Mouse (Mus musculus): Measurements from ENCODE around the gene Tcf3.
A peak's percentile ranks its signal among the peaks of the same experiment; 100 is the strongest.

Tcf3 gene

DNA sequence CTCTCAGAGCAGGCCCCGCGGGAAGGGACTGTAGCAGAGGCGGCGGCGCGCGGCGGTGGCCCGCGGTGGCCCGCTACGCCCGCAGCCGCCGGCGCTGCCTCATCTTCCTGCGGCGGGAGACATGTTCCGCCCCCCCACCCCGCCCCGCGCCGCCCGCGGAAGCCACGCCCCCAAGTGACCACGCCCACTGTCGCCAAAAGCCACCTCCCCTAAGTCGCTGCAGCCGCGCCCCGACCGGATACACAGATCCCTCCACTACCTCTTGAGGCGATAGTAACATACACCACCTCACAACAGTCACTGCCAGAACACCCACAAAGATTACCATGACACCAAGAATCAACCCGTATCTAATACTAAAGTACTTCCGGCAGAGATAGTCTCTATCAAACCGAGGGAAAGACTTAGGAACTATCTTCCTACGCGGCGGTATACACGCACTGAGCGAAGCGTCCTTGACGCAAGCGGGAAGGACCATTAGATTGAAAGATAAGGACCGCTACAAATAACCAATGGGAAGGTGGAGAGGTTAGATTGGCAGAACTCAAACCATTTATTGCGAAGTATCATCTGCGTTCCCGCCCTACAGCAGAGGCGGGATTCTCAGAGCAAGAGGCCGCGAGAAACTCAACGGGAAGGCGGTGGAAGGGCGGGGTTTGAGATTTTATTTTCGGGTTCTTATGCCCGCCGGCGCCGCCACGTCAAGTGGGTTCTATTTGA is at the start of gene Tcf3:
Tcf3 (minus strand) TSS at position 135 of the 720 bp plus-strand sequence.
- peak; percentile 98 for DNase-seq

DNA sequence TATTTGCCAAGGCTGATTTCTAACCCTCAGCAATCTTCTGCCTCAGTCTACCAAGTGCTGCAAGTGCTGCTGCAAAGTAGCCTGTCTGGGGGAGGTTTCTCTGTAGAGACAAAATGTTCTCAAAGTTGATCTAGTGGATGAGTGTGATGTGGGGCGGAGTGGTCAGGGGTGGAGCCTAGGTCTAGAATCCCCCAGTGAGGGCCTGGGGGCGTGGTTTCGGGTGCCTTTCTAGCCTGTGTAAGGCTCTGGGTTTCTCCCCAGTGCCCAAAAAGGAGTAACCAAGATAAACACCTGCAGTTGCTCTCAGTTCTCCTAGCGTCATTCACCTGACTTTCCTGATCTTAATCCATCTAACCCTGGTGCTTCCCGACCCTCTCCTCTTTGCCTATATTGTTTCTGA is 47.6 kb upstream of the Tcf3 start:
- no peak for DNase-seq

DNA sequence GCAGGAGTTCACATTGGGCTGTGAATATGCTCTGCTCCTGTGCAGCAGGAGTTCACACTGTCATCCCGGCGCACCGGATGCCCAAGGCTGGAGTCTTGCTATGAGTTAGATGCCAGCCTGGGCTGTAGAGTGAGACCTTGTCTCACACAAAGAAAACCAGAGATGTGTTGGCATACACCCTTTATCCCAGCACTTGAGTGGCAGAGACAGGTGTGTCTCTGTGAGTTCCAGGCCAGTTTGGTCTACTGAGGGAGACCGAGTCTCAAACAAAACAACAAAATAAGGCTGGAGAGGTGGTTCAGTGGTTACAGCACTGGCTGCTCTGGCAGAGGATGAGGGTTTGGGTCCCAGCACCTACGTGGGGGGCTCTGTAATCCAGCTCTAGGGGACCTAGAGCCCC is 45.1 kb upstream of the Tcf3 start:
- no peak for DNase-seq

DNA sequence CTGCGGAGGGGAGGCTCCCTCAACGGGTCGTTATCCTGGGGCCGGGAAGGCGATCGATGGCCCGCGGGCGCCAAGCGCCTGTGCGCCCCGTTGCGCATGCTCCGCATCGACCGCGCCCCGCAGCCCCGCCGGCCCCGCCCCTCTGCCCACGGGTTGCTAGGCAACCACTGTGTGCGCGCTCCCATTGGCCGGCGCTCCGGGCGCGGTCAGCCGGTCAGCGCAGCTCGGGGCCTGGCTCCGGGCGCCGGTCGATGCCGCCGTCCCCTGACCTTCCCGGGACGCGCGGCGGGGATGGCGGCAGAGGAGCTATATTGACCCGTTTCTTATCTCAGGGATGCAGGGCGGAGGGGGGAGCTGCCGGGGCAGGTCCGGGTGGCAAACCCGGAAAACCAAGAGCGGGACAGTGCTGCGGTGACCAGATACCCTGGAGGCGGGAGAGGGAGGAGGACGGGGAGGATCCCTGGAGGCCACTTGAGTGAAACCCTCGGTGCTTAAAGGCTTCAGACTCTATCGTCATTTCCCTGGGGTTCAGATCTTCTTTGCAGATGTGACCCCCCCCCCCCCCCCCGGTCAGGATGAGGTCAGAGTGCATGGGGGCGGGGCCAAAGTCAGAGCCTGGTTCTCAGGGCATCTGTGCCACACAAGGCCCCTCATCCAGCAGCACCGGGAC is 42.0 kb upstream of the Tcf3 start:
- DNase-seq, result peak; percentile 80 to 87

DNA sequence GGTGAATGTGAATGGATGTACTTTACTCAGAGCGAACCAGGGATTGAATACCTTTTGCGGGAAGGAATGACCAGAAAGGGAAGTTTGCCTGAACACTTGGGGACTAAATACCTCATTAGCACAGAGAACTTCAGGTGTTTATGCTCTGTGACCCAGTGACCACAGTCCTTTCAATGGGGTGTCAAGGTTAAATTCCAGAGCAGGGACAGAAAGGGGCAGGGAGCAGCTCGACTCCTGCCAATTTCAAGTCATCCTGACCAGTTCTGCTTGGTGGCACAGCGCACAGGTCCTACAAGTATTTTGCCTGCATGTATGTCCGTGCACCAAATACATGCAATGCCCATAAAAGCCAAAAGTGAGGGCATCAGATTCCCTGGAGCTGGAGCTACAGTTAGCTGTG is 31.6 kb upstream of the Tcf3 start:
- no peak for DNase-seq

DNA sequence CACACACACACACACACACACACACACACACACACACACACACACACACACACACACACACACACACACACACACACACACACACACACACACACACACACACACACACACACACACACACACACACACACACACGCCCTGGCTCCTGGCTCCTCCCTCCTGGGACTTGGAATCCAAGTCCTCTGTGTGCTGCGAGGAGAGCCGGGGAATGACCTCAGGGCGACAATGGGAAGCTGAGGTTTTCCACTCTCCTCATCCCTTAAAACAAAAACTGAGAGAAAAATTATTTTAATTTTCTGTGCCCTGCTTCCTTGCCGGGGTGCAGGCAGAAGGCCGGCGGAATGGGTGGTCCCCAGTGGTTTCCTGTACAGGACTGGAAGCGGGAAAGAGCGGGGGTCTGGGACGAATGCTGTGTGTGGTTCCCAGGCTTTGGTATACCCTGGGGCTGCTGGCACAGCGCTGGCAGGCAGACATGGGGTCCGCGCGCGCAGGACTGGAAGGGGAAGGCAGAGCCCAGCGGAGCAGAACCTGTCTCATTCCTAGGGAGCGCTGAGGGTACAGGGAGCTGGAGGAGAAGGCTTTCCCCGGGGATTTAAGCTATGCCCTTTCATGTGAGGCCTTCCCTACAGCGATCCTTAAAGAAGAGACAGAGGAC is 31.1 kb upstream of the Tcf3 start:
- DNase-seq, result peak in 1 of 2 experiments; percentile 20

DNA sequence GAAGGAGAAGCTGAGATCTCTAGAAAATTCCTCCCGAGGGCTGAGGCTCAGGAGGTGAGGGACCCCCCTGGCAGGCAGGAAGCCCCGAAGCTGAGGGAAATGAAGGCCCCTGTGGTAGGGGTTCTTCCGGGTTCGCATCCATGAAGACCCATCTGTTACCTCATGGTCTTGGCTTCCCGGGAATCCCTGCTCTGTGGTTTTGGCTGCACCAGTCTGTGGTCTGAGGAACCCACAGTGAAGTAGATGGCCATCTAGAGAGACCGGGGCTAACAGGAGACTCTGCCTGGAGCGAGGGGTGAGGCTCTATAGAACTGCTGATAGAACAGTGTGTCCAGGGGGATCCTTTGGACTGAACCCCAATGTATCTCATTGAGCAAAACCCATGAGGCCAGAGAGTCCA is 27.9 kb upstream of the Tcf3 start:
- no peak for DNase-seq

DNA sequence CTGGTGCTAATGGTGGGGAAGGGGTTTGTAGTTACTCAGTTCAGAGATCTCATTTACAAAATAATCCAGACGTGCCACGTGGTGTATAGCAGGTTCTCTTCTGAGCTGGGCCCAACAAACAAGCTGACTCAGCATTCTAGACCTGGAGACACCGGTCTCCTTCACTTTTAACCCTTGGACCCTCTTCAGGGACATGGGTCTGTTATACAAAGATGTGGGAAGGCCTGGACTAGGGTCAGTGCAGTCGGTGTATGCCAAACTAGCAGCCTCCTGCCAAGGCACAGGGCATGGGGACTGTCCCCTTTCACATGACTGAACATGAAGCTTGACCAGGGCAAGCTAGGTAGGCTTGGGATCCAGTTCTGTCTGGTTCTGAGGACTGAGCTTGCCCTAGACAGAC is 26.9 kb upstream of the Tcf3 start:
- DNase-seq, result no peak

DNA sequence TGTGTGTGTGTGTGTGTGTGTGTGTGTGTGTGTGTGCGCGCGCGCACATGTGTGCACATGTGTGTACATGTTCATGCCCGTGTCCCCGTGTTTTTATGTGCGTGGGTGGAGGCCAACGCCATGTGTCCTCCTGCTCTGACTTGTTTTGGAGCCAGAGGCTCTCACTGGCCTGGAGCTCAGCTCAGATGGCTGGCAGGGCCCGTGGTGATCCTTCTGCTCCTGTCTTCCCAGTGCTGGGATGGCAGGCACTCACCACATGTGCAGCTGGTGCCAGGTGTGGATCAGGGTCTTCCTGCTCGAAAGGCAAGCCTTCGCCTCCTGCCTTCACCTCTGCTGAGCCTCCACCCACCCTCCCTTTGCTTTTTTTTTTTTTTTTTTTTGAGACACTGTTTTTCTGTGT is 26.2 kb upstream of the Tcf3 start:
- DNase-seq, result no peak

DNA sequence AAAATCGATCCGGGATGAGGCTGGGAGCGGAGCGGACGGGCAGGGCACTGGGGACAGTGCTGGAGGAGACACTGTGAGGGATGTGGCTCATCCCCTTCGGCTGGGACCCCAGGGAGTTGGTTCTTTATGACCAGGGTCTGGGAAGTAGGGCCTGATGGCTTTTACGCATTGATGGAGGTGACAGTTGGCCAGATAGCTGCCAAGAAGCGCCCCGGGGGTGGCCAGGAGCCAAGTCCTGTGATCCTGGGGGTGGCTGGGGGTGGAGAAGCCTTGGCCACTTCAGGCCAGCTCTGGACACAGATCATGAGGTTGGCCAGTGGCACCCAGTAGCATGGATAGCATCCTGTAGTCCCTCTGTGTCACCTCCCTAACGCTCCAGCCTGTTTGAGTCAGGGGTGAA is 25.8 kb upstream of the Tcf3 start:
- no peak for DNase-seq

DNA sequence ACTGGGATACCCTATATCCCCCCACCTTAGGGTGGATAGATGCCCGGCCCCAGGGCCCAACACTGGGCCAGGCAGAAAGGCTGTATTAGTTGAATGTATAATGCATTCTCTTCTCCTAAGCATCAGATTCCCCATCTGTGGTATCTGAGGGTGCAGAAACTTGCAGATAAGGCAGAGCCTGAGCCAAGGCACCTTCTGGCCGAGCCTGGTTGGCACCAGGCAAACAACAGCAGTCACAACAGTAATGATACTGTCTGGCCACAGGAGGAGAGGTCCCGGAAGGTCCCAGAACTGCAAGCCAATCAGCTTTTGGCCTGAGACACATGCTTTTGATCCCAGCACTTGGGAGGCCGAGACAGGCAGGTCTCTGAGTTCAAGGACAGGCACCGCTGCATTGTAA is 22.2 kb upstream of the Tcf3 start:
- DNase-seq, result no peak

DNA sequence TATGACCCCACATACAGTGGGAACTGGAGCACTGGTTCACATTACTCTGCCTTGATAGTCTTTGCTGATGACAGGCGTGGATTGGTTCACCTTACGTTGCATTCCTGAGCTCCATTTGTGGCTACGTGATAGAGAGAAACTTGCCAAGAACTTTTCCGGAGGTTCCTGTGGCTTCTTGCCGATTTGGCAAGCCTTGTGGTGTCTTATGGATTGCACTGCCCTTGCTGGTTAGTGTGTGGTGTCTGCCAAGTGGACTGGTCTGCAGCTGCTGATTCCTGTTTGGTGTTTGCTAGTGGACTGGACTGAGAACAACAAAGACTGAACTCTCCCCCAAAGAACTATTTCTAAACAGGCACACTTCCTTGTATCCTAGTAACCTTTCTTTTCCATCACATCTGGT is 21.3 kb upstream of the Tcf3 start:
- DNase-seq, result no peak

DNA sequence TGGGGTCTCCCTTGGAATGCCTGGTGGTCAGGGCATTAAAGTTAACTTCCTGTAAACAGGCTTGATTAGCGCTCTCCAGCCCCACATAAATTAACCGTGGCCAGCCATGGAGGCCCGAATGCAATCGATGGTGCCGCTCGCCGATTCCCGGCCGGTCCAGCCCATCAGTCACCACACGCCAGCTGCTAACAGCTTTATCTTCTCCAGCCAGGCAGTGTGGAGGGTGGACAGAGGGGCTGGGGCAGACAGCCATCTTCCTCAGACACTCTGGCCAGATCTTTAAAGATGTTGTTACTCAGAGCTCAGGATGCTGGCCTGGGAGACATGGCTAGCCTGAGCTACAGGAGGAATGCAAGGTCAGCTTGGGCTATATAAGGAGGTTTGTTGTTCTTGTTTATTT is 20.2 kb upstream of the Tcf3 start:
- DNase-seq, result no peak

DNA sequence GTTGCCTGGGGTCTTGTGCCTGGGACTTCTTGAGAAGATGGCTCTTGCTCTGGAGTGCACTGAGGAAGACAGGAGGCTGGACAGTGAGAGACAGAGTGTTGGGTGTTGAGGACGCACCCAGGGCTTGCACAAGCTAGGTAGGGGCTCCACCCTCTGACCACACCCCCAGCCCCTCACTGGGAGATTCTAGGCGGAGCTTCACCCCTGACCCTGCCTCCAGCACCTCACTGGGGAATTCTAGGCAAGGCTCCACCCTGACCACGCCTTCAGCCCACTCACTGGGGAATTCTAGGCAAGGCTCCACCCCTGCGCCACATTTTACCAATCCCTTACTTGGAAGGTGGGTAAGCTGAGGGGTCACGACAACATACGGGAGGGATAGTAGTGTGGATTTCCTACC is 17.2 kb upstream of the Tcf3 start:
- no peak for DNase-seq

DNA sequence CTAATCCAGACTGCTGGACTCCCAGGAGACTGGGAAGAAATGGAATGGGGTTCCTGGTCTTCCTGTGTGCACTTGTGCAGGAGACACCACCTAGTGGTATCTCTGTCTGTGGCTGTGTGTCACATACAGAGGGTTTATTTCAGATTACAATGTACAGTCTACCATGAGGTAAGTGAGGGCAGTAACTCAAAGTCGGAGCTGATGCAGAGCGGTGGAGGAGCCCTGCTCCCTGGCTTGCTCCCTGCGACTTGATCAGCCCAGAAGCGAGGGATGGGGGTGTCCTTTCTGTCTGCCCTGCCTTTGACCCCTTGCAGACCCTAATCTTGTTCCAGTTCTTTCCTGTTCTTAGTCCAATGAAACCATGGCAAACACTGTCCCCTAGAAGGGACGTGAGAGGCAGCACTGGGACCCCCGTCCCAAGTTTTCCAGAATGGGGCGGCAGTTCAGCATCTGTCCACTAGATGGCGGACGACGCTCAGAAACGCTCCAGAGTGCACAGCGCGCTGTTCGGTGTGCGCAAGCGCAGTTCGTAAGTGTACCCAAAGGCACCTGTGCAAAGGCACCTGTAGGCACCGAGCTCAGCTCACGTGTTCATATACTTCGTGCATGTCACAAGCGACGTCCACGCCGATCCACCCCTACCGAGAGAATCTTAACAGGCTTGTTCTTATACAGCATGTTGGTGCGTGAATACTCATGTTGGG is 12.6 kb upstream of the Tcf3 start:
- peak; percentile 78 to 86 for DNase-seq

DNA sequence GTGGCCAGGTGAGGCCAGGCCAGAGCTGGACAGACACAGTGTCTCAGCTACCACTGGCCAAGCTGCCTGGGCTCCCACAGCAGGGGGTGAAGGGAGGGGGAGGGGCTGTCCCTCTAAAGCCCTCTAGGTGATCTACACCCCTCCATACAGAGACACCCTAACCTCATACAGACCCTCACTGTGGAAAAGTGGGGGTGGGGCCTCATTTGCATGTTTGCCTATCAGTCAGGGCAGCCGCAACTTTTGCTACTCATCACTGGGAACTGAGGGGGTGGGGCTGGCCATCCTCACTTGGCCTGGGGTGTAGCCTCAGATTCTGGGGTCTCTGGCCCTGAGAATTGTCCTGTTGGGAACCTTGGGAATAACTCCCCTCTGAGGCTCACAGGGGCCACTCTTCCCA is 11.6 kb upstream of the Tcf3 start:
- DNase-seq, result no peak

DNA sequence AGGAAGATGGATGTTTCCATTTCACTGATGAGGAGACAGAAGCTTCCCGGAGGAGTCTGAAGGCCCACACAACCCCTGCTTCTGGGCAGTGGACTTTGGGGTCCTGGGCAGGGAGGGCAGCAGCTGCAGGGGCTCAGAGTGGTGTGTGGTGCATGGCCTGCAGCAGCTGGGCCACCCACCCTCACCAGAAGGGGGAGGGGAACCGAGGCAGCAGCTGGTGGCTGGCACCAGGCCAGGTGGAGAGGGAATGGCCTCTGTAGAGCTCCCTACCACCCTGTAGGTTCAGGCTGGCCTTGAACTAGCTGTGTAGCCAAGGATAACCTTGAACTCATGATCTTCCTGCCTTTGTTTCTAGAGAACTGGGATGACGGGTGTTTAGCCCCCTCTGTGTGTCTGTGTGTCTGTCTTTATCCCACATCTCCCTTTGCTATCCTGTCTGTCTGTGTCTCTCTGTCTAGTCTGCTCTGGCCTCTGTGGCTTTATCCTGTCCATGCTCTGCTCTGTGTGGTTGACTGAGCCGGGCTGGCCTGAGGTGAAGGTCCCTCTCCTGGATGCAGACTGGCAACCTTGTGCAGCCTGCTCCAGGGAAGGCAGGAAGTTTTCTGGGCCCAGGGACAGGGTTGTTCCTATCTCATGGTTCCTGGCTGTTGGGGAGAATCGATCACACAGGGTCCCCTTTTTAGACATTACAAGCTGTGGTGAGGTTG is 11.0 kb upstream of the Tcf3 start:
- no peak for DNase-seq

DNA sequence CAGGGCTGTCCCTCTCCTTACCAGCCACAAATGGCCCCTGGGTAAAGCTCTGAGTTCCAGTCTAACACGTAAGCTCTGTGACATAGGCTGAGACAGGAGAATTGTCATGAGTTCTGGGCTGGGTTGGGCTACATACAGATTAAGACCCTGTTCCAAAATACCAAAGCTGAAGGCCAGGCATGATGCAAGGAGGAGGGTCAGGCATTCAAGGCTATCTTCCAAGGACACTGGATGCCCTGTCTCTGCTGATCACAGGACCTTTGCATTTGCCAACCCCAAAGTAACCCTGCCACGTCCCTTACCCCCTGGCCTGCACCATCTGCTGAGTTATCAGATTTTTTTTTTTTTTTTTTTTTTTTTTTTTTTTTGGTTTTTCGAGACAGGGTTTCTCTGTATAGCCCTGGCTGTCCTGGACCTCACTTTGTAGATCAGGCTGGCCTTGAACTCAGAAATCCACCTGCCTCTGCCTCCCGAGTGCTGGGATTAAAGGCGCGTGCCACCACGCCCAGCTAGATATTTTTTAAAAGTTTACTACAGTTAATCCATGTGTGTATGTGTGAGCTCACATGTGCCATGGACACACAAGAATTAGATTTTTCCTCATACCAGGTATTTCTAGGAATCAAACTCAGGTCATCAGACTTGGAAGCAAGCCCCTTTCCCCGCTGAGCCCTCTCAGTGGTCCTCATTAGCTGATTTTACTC is 10.3 kb upstream of the Tcf3 start:
- DNase-seq, result no peak

DNA sequence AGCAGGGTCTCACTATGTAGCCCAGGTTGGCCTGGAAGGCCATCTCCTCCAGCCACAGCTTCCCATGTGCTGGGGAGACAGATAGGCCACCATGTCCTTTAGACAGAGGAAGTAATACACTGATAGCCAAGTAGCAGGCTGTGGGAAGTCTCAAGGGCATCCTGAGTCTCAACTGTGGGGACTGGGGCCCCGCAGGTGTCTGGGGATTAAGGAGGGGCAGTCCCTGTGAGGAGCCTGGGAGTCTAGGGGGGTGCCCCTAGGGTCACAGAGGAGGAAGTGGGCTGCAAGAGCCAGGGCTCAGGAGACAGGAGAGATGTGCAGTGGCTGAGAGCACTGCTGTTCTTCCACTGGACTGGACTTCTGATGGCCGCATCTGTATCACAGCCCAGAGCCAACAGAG is 9.5 kb upstream of the Tcf3 start:
- DNase-seq, result no peak

DNA sequence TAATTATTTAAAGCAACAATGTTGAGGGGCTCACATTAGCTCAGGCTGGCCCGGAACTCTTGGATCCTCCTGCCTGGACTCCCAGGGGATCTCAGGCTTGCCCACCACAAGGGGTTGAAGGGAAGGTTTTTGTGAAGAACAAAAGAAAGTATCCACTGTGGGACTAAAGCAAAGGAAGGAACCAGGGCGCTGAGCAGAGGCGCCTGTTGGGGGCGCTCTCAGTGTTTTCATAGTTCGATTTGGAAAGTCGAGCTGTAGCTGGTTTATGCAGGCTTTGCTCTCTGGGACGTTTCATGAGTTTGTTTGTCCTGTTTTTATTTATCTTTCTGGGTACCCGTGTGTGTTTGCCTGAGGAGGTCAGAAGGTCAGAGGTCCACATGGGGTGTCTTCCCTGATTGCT is 8.2 kb upstream of the Tcf3 start:
- DNase-seq, result no peak

DNA sequence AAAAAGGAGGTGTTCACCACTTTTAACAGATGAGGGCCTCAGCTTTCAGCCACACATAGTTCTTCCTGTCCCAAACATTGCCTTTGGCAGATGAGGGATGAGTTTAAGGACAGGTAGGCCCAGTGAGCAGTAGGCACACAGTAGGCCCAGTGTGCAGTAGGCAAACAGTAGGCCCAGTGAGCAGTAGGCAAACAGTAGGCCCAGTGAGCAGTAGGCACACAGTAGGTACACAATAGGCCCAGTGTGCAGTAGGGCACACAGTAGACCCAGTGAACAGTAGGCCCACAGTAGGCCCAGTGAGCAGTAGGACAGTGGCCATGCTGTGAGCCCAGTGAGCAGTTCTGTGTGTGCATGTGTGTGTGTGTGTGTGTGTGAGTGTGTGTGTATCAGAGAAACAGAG is 6.6 kb upstream of the Tcf3 start:
- no peak for DNase-seq

DNA sequence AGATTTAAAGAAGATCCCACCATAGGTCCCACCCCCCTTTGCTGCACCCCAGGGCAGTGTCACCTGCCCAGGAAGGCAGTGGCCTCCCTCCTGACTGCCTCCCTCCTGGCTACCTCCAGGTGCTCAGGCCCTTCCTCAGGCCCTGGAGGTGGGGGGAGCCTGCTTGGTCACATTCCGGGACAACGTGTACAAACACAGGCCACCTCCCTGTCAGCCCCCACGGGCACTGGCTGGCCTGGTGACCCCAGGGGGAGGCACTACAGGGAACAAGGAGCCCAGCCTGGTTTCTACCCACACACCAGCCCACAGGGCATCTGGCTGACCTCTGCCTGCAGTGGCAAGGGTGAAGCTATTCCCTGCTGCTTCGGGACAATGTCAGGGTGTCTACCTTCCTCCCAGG is 4.5 kb upstream of the Tcf3 start:
- peak; percentile 61 to 67 for DNase-seq
